Mouse (Mus musculus) embryonic facial prominence, embryonic 11.5 days (tissue): ENCODE measurements around the gene Hist3h2ba. TPM values are rescaled to one million over a fixed set of nuclear protein-coding genes. Genes with fewer than 3 reads are reported as not detected.

Source experiments
- ATAC-seq: fragments of 200-750 bp; cut with Nextera tagmentation; replicated peaks from 2 replicates; pipeline ENCODE4 v1.8.0; 2017; ENCODE audit warnings: low read depth; ENCODE audit not compliant: insufficient number of reproducible peaks, low FRiP score, low TSS enrichment
- DNase-seq: peaks from one replicate; pipeline ENCODE4 v3.0.0-alpha.2; 2015; ENCODE audit warnings: low spot score
- H3K27ac ChIP-seq: fragments of 300-500 bp; sonication (generic); replicated peaks from 2 replicates; pipeline ENCODE4 v1.5.1; 2014; ENCODE audit warnings: mild to moderate bottlenecking, low read depth, low read length, control low read depth
- H3K27me3 ChIP-seq: fragments of 300-500 bp; sonication (generic); 2 replicates; pipeline ENCODE4 v1.6.1; 2014; ENCODE audit warnings: mild to moderate bottlenecking, low read length, moderate library complexity, mixed read lengths; ENCODE audit not compliant: control insufficient read depth, insufficient read depth
- H3K36me3 ChIP-seq: fragments of 300-500 bp; sonication (generic); replicated peaks from 2 replicates; pipeline ENCODE4 v1.6.1; 2014; ENCODE audit warnings: low read depth, mild to moderate bottlenecking, low read length, moderate library complexity, mixed read lengths; ENCODE audit not compliant: control insufficient read depth, insufficient read depth
- H3K4me1 ChIP-seq: fragments of 300-500 bp; sonication (generic); 2 replicates; pipeline ENCODE4 v1.6.1; 2014; ENCODE audit warnings: low read length, mixed read lengths; ENCODE audit not compliant: control insufficient read depth, insufficient read depth
- H3K4me2 ChIP-seq: fragments of 300-500 bp; sonication (generic); 2 replicates; pipeline ENCODE4 v1.6.1; 2014; ENCODE audit warnings: low read depth, mild to moderate bottlenecking, control low read depth, low read length, moderate library complexity
- H3K4me3 ChIP-seq: fragments of 300-500 bp; sonication (generic); 2 replicates; pipeline ENCODE4 v1.5.1; 2014; ENCODE audit warnings: low read depth, low read length, control low read depth
- H3K9ac ChIP-seq: fragments of 300-500 bp; sonication (generic); replicated peaks from 2 replicates; pipeline ENCODE4 v1.6.1; 2014; ENCODE audit warnings: mild to moderate bottlenecking, control low read depth, low read length
- H3K9me3 ChIP-seq: fragments of 300-500 bp; sonication (generic); replicated peaks from 2 replicates; pipeline ENCODE4 v1.6.1; 2016; ENCODE audit warnings: mild to moderate bottlenecking, low read length, inconsistent platforms, mixed read lengths; ENCODE audit not compliant: control insufficient read depth
- WGBS: fragments of 180-500 bp; shearing (Covaris S2); extraction: QIAGEN DNeasy Blood & Tissue Kit; methylation state at CpG from one replicate; pipeline ENCODE4 v1.1.7; 2014; 5-methylcytosine and 5-hydroxymethylcytosine counted together
- polyA plus RNA-seq: library from polyadenylated mRNA; unstranded; fragments of >200 nt; fragmentation: Nextera tagmentation; extraction: Ambion mirVana; gene quantifications from 2 replicates; pipeline ENCODE4 v1.2.1, GENCODE M21; 2014

The Hist3h2ba gene
- polyA plus RNA-seq, 1 experiment from 2014 or later, result 45.1 TPM

DNA sequence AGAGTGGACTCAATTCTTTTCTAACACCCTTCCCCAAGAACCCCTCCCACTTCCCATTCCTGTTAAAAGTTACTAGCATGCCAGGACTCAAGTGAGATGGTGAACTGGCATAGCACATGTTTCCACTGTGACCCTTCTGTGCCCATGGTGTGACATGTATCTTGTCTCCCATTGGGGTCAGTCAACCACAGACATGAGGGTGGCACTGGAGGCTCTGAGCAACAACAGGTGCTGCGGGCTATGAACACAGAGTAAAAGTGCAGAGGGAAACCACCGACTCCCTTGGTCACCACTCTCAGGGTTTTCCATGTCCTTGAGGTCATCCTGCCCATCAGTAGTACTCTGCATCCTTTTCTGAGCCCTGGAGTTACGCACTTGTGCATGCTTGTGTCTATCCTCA lies 23.1 kb downstream of the Hist3h2ba start:
- H3K4me1 ChIP-seq, result no peaks in the 10 kb centered on the region
- DNase-seq (no peak), ATAC-seq (no peak)
- H3K9me3 ChIP-seq, result no peaks in the 10 kb centered on the region
- no peak overlapping the region for H3K4me2 ChIP-seq
- no peak overlapping the region for H3K4me3 ChIP-seq
- H3K9ac ChIP-seq, result no peak overlapping the region
- WGBS, result 94% methylated on average over 3 of the region's 3 CpGs
- no peaks in the 10 kb centered on the region for H3K27me3 ChIP-seq
- no peak overlapping the region for H3K27ac ChIP-seq
- no peaks in the 10 kb centered on the region for H3K36me3 ChIP-seq

- no peak for ATAC-seq
- H3K4me3 ChIP-seq, result no peak overlapping the region
- H3K9me3 ChIP-seq, result no peaks in the 10 kb centered on the region
- peaks cover 2% of the 10 kb centered on the region for H3K4me1 ChIP-seq
- H3K27me3 ChIP-seq, result no peaks in the 10 kb centered on the region
- 90% methylated on average over 3 of the region's 3 CpGs for WGBS
- no peak overlapping the region for H3K4me2 ChIP-seq
- H3K27ac ChIP-seq, result no peak overlapping the region
- H3K36me3 ChIP-seq, result no peaks in the 10 kb centered on the region
- no peak for DNase-seq
- H3K9ac ChIP-seq, result no peak overlapping the region
Observed at GRCm38 (mm10) chr11:58974414-58974813, 25.7 kb downstream of the Hist3h2ba start.

- Histone ChIP-seq H3K27me3 (no peaks in the 10 kb centered on the region), H3K9ac (peak overlapping the region; percentile 90), H3K4me2 (peak overlapping the region; percentile 95), H3K36me3 (no peaks in the 10 kb centered on the region), H3K27ac (no peak overlapping the region), H3K4me3 (peak overlapping the region; percentile 94), H3K4me1 (peaks cover 8% of the 10 kb centered on the region), H3K9me3 (no peaks in the 10 kb centered on the region)
- WGBS, result under 1% methylated on average over 29 of the region's 29 CpGs
- ATAC-seq, result no peak
- peak; percentile 26 for DNase-seq
Observed at GRCm38 (mm10) chr11:58977150-58977549, 28.4 kb downstream of the Hist3h2ba start.

DNA sequence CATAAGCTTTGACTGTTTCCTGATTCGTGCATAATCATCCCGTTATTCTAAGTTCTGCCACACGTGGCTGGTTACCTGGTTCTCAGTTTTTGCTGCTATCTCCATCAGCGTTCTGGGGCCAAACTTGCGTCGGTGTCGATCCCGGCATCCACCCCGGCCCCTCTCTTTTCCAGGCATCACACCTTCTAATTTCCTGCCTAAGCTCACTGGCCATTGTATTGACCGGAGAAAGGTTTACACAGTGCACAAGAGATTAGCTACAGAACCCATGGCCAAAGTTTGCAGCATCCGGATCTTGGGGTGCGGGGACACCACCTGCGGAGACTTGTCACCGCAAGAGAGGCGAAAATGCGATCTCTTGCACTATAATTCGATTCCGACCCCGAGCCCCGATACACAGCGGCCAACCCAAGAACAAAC lies 28.9 kb downstream of the Hist3h2ba start:
- ATAC-seq, result no peak
- WGBS, result 0% methylated on average over 21 of the region's 21 CpGs
- peaks cover 8% of the 10 kb centered on the region for H3K4me1 ChIP-seq
- H3K27me3 ChIP-seq, result no peaks in the 10 kb centered on the region
- no peaks in the 10 kb centered on the region for H3K36me3 ChIP-seq
- peak overlapping the region; percentile 94 for H3K4me3 ChIP-seq
- H3K27ac ChIP-seq, result no peak overlapping the region
- DNase-seq, result no peak
- H3K9me3 ChIP-seq, result no peaks in the 10 kb centered on the region
- peak overlapping the region; percentile 90 for H3K9ac ChIP-seq
- H3K4me2 ChIP-seq, result peak overlapping the region; percentile 95

DNA sequence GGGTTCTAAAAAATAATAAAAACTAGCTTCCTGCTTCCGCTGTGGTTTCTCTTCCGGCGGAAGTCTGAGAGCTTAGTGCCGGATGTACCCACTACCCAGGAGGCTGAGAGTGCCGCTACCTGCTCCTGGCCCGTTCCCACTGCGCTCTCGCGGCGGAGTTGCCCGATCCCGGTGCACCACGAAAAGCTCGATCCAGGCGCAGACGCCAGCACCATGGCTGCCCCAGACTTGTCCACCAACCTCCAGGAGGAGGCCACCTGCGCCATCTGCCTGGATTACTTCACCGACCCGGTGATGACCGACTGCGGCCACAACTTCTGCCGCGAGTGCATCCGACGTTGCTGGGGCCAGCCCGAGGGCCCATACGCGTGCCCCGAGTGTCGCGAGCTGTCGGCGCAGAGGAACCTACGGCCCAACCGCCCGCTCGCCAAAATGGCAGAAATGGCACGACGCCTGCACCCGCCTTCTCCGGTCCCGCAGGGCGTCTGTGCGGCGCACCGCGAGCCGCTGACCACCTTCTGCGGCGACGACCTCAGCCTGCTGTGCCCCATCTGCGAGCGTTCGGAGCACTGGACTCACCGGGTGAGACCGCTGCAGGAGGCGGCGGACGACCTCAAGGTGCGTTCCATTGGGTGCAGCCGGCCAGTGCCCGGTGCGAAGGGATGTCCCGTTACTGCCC lies 29.4 kb downstream of the Hist3h2ba start, which contains the start of gene Trim11:
TSS of gene Trim11 (plus strand) at position 67 of the 679 bp plus-strand sequence.
- DNase-seq (peak; percentile 95), ATAC-seq (peak; percentile 77)
- Histone ChIP-seq H3K9ac (peak within 1 kb of the TSS; percentile 90), H3K36me3 (no peaks in the 10 kb centered on the region), H3K9me3 (no peaks in the 10 kb centered on the region), H3K27ac (no peak within 1 kb of the TSS), H3K4me1 (peaks cover 8% of the 10 kb centered on the region), H3K4me3 (peak within 1 kb of the TSS; percentile 94), H3K27me3 (no peaks in the 10 kb centered on the region), H3K4me2 (peak within 1 kb of the TSS; percentile 95)
- WGBS, result under 1% methylated on average over 64 of the region's 64 CpGs

- no peaks in the 10 kb centered on the region for H3K27me3 ChIP-seq
- peak overlapping the region; percentile 94 for H3K4me3 ChIP-seq
- ATAC-seq, result no peak
- H3K9me3 ChIP-seq, result no peaks in the 10 kb centered on the region
- H3K27ac ChIP-seq, result no peak overlapping the region
- H3K9ac ChIP-seq, result peak overlapping the region; percentile 90
- DNase-seq, result no peak
- H3K36me3 ChIP-seq, result peaks cover under 1% of the 10 kb centered on the region; the same call in 1 of the 2 replicates
- peaks cover 8% of the 10 kb centered on the region for H3K4me1 ChIP-seq
- H3K4me2 ChIP-seq, result peak overlapping the region; percentile 95
- 4% methylated on average over 5 of the region's 5 CpGs for WGBS
Observed at GRCm38 (mm10) chr11:58978706-58979030, 29.9 kb downstream of the Hist3h2ba start.

DNA sequence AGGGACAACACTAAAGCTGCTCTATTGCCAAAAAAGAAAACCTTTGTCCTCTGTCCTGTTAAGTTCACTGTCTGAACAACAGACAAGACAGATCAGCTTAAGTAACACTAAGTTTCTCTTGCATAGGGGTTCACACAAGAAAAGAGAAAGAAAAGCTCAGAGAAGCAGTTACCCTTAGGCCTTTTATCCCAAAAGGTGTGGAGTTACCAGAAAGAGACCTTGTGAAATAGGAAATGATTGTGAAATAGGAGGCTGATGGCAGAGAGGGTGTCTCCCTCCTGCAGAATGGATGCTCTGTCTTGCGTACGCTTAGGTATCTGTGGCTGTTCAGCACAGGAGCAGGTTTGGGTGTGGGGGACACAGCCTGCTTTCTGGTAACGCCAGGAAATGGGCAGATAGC lies 30.5 kb downstream of the Hist3h2ba start:
- Histone ChIP-seq H3K4me3 (peak overlapping the region; percentile 94), H3K27me3 (no peaks in the 10 kb centered on the region), H3K4me2 (peak overlapping the region; percentile 95), H3K9ac (peak overlapping the region; percentile 90; the same call in 1 of the 2 replicates), H3K4me1 (peaks cover 8% of the 10 kb centered on the region), H3K27ac (no peak overlapping the region), H3K36me3 (peaks cover 2% of the 10 kb centered on the region), H3K9me3 (no peaks in the 10 kb centered on the region)
- no peak for DNase-seq
- 79% methylated on average over 3 of the region's 3 CpGs for WGBS
- no peak for ATAC-seq

GRCm38 (mm10) chr11:58979661-58980060 lies 30.9 kb downstream of the Hist3h2ba start:
- 82% methylated on average over 7 of the region's 7 CpGs for WGBS
- Histone ChIP-seq H3K9ac (no peak overlapping the region), H3K4me1 (peaks cover 8% of the 10 kb centered on the region), H3K4me3 (no peak overlapping the region), H3K36me3 (peaks cover 2% of the 10 kb centered on the region), H3K9me3 (no peaks in the 10 kb centered on the region), H3K27me3 (no peaks in the 10 kb centered on the region), H3K27ac (no peak overlapping the region), H3K4me2 (peak overlapping the region; percentile 95)
- DNase-seq (no peak), ATAC-seq (no peak)
